Mouse (Mus musculus): ENCODE measurements around the gene Dctn1. TPM values are rescaled to one million over a fixed set of nuclear protein-coding genes. Genes with fewer than 3 reads are reported as not detected.

Dctn1 gene
- polyA plus RNA-seq, 1 experiment from 2014 or later: 75.1 TPM

DNA sequence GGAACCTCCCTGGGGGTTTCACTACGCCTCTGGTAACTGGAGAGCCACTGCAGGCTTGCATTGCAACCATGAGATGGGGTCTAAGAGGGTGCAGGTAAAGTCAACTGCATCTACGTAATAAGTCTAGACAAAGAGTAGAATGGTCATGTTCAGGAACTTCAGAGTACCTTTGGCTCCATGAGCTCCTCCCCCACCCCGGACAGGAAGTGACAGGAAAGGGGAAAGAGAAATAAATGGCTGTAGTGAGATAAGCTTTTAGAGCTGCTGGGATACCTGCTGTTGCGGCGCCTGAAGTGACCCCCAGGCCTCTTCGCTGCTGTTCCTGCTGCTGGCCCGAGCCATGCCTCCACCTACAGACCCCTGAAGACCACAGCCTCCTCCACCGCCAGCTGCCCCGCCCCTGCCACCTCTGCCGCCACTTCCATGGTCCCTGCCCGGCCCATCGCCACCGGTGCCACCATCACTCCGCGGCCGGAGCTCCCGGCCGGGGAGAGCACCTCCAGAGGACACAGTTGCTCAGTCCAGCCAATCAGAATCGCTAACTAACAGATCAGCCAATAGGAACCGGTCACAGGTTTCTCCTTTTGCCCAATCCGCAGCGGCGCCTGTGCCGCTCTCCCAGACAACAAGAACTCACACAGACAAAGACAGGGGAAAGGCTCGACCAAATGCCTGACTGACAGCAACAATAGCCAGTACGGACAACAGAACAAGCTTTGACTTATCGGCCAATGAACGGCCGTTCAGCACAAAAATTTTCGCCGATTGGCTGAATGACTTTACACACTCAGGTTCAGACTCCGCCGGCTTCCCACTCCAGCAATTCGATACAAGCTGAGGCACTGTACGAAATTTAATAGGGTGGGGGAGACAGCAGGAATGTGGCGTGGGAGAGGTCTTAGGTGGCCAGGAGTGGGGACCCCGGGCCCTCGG is 44.5 kb upstream of the Dctn1 start, which contains the start of gene Wbp1:
Gene Wbp1, minus strand, starts transcription at position 630 of the 933 bp plus-strand sequence.
- H3K4me3 ChIP-seq (ENCODE audit: low read depth, low read length): peak within 1 kb of the TSS; percentile 80
- H3K9me3 ChIP-seq (ENCODE audit: control insufficient read depth, low read length): no peaks in the 10 kb centered on the region
- WGBS: 1% methylated on average over 37 of the region's 38 CpGs
- H3K9ac ChIP-seq (ENCODE audit: low read depth, low read length): peak within 1 kb of the TSS; percentile 97
- H3K4me1 ChIP-seq (replicated peaks; ENCODE audit: control insufficient read depth, insufficient read depth, low read length): peaks cover 18% of the 10 kb centered on the region
- DNase-seq (ENCODE audit: low spot score): peak; percentile 93
- 0 out of 2 replicates have a peak, but pooled peaks cover 7% of the 10 kb centered on the region for H3K36me3 ChIP-seq (ENCODE audit: control insufficient read depth, insufficient read depth, low read length)
- H3K27me3 ChIP-seq (ENCODE audit: control insufficient read depth, insufficient read depth, low read length): no peaks in the 10 kb centered on the region
- H3K27ac ChIP-seq (ENCODE audit: low read depth, low read length): peak within 1 kb of the TSS; percentile 99
- ATAC-seq (ENCODE audit: low FRiP score): peak; percentile 94
- peak within 1 kb of the TSS; percentile 94 for H3K4me2 ChIP-seq (replicated peaks; ENCODE audit: low read depth, low read length)

GRCm38 (mm10) chr6:83121863-83122710 is 43.6 kb upstream of the Dctn1 start:
- DNase-seq (ENCODE audit: low spot score) (no peak), ATAC-seq (ENCODE audit: low FRiP score) (no peak)
- 1% methylated on average over 40 of the region's 52 CpGs for WGBS
- H3K4me3 ChIP-seq (ENCODE audit: low read depth, low read length): peak overlapping the region; percentile 80
- H3K9ac ChIP-seq (ENCODE audit: low read depth, low read length): peak overlapping the region; percentile 97
- peaks cover 18% of the 10 kb centered on the region for H3K4me1 ChIP-seq (replicated peaks; ENCODE audit: control insufficient read depth, insufficient read depth, low read length)
- H3K9me3 ChIP-seq (ENCODE audit: control insufficient read depth, low read length): no peaks in the 10 kb centered on the region
- H3K27me3 ChIP-seq (ENCODE audit: control insufficient read depth, insufficient read depth, low read length): no peaks in the 10 kb centered on the region
- H3K4me2 ChIP-seq (replicated peaks; ENCODE audit: low read depth, low read length): peak overlapping the region; percentile 94
- H3K36me3 ChIP-seq (ENCODE audit: control insufficient read depth, insufficient read depth, low read length): 0 out of 2 replicates have a peak, but pooled peaks cover 7% of the 10 kb centered on the region
- peak overlapping the region; percentile 99 for H3K27ac ChIP-seq (ENCODE audit: low read depth, low read length)

- peak overlapping the region; percentile 80 for H3K4me3 ChIP-seq (ENCODE audit: low read depth, low read length)
- H3K27me3 ChIP-seq (ENCODE audit: control insufficient read depth, insufficient read depth, low read length): no peaks in the 10 kb centered on the region
- no peak for DNase-seq (ENCODE audit: low spot score)
- H3K4me1 ChIP-seq (replicated peaks; ENCODE audit: control insufficient read depth, insufficient read depth, low read length): peaks cover 18% of the 10 kb centered on the region
- H3K4me2 ChIP-seq (replicated peaks; ENCODE audit: low read depth, low read length): peak overlapping the region; percentile 94
- peak overlapping the region; percentile 97; the same call in 1 of the 2 replicates for H3K9ac ChIP-seq (ENCODE audit: low read depth, low read length)
- ATAC-seq (ENCODE audit: low FRiP score): no peak
- H3K36me3 ChIP-seq (ENCODE audit: control insufficient read depth, insufficient read depth, low read length): 0 out of 2 replicates have a peak, but pooled peaks cover 7% of the 10 kb centered on the region
- 72% methylated on average over 5 of the region's 5 CpGs for WGBS
- H3K9me3 ChIP-seq (ENCODE audit: control insufficient read depth, low read length): no peaks in the 10 kb centered on the region
- H3K27ac ChIP-seq (ENCODE audit: low read depth, low read length): peak overlapping the region; percentile 99; the same call in 1 of the 2 replicates
Observed at GRCm38 (mm10) chr6:83122961-83123360, 42.8 kb upstream of the Dctn1 start.

- Histone ChIP-seq H3K9ac (ENCODE audit: low read depth, low read length) (peak overlapping the region; percentile 73), H3K4me1 (replicated peaks; ENCODE audit: control insufficient read depth, insufficient read depth, low read length) (peaks cover 14% of the 10 kb centered on the region), H3K4me3 (ENCODE audit: low read depth, low read length) (peak overlapping the region; percentile 77), H3K27me3 (ENCODE audit: control insufficient read depth, insufficient read depth, low read length) (no peaks in the 10 kb centered on the region), H3K27ac (ENCODE audit: low read depth, low read length) (peak overlapping the region; percentile 54), H3K4me2 (replicated peaks; ENCODE audit: low read depth, low read length) (peak overlapping the region; percentile 75), H3K9me3 (ENCODE audit: control insufficient read depth, low read length) (no peaks in the 10 kb centered on the region), H3K36me3 (ENCODE audit: control insufficient read depth, insufficient read depth, low read length) (no peaks in the 10 kb centered on the region)
- peak; percentile 2; the same call in 1 of the 2 replicates for ATAC-seq (ENCODE audit: low FRiP score)
- peak; percentile 92 for DNase-seq (ENCODE audit: low spot score)
- under 1% methylated on average over 30 of the region's 30 CpGs for WGBS
Observed at GRCm38 (mm10) chr6:83124851-83125312, 40.8 kb upstream of the Dctn1 start.

- H3K4me3 ChIP-seq (ENCODE audit: low read depth, low read length): peak within 1 kb of the TSS; percentile 77
- H3K27ac ChIP-seq (ENCODE audit: low read depth, low read length): peak within 1 kb of the TSS; percentile 54
- H3K9me3 ChIP-seq (ENCODE audit: control insufficient read depth, low read length): no peaks in the 10 kb centered on the region
- DNase-seq (ENCODE audit: low spot score): no peak
- WGBS: 31% methylated on average over 5 of the region's 5 CpGs
- H3K4me2 ChIP-seq (replicated peaks; ENCODE audit: low read depth, low read length): peak within 1 kb of the TSS; percentile 75
- H3K27me3 ChIP-seq (ENCODE audit: control insufficient read depth, insufficient read depth, low read length): no peaks in the 10 kb centered on the region
- no peaks in the 10 kb centered on the region for H3K36me3 ChIP-seq (ENCODE audit: control insufficient read depth, insufficient read depth, low read length)
- peak within 1 kb of the TSS; percentile 73 for H3K9ac ChIP-seq (ENCODE audit: low read depth, low read length)
- H3K4me1 ChIP-seq (replicated peaks; ENCODE audit: control insufficient read depth, insufficient read depth, low read length): peaks cover 11% of the 10 kb centered on the region
- no peak for ATAC-seq (ENCODE audit: low FRiP score)
Observed at GRCm38 (mm10) chr6:83125331-83125730, 40.4 kb upstream of the Dctn1 start, which contains the start of gene Ino80b. Gene Ino80b (minus strand): TSS chr6:83125431.

DNA sequence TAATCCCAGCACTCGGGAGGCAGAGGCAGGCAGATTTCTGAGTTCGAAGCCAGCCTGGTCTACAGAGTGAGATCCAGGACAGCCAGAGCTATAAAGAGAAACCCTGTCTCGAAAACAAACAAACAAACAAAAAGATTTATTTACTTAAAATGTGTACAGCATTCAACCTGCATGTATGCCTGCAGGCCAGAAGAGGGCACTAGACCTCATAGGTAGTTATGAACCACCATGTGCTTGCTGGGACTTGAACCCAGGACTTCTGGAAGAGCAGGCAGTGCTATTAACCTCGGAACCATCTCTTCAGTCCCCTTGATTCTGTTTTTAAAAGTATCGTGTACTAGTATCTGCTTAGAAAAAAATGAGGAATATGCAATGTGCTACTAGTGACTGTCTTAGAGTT is 38.3 kb upstream of the Dctn1 start:
- Histone ChIP-seq H3K4me2 (replicated peaks; ENCODE audit: low read depth, low read length) (no peak overlapping the region), H3K9me3 (ENCODE audit: control insufficient read depth, low read length) (no peaks in the 10 kb centered on the region), H3K9ac (ENCODE audit: low read depth, low read length) (no peak overlapping the region), H3K36me3 (ENCODE audit: control insufficient read depth, insufficient read depth, low read length) (no peaks in the 10 kb centered on the region), H3K27ac (ENCODE audit: low read depth, low read length) (no peak overlapping the region), H3K4me1 (replicated peaks; ENCODE audit: control insufficient read depth, insufficient read depth, low read length) (peaks cover 11% of the 10 kb centered on the region), H3K27me3 (ENCODE audit: control insufficient read depth, insufficient read depth, low read length) (no peaks in the 10 kb centered on the region), H3K4me3 (ENCODE audit: low read depth, low read length) (no peak overlapping the region)
- 97% methylated on average over 5 of the region's 5 CpGs for WGBS
- no peak for DNase-seq (ENCODE audit: low spot score)
- ATAC-seq (ENCODE audit: low FRiP score): no peak

DNA sequence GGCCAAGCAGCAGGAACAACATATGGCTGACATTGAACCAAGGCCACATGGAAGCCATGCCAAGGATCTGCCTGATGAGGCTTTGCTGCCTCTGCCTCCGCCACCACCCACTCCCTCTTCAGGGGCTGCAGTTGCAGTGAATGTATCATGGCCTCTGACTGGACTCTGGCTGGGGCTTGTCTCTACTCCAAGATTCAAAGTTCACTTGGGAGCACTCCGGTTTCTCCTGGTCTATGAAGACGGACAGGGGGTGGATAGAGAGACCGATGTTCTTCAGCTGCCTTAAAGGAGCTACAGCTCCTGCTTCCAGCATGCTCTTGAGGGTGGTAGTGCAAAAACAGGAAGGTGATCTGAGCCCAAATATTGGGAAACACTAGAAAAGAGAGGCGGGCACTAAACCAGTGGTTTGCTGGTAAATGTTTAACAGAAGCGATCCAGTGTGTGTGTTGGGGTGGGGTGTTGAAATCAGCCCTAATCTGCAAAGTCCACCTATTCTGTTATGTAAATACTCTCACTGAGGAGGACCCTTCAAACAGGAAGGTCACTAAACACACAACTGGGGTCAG is 34.2 kb upstream of the Dctn1 start:
- H3K9ac ChIP-seq (ENCODE audit: low read depth, low read length): no peak overlapping the region
- no peak overlapping the region for H3K27ac ChIP-seq (ENCODE audit: low read depth, low read length)
- no peak overlapping the region for H3K4me2 ChIP-seq (replicated peaks; ENCODE audit: low read depth, low read length)
- H3K4me3 ChIP-seq (ENCODE audit: low read depth, low read length): no peak overlapping the region
- DNase-seq (ENCODE audit: low spot score): no peak
- ATAC-seq (ENCODE audit: low FRiP score): no peak
- H3K27me3 ChIP-seq (ENCODE audit: control insufficient read depth, insufficient read depth, low read length): no peaks in the 10 kb centered on the region
- peaks cover 6% of the 10 kb centered on the region; the same call in 1 of the 2 replicates for H3K4me1 ChIP-seq (replicated peaks; ENCODE audit: control insufficient read depth, insufficient read depth, low read length)
- 76% methylated on average over 6 of the region's 6 CpGs for WGBS
- H3K36me3 ChIP-seq (ENCODE audit: control insufficient read depth, insufficient read depth, low read length): no peaks in the 10 kb centered on the region
- no peaks in the 10 kb centered on the region for H3K9me3 ChIP-seq (ENCODE audit: control insufficient read depth, low read length)
